Mouse (Mus musculus) ES-Bruce4 (cell line): ENCODE results near the gene Secisbp2.

Source experiments
- CTCF ChIP-seq: IDR thresholded peaks from one replicate; pipeline ENCODE4 v1.8.1; 2011; ENCODE audit warnings: low read depth, low read length
- EP300 ChIP-seq: IDR thresholded peaks from 2 replicates; pipeline ENCODE4 v1.6.1; 2011; ENCODE audit warnings: low read depth, low read length; ENCODE audit not compliant: insufficient read depth
- POLR2A ChIP-seq: IDR thresholded peaks from one replicate; pipeline ENCODE4 v1.8.1; 2011; ENCODE audit warnings: low read length; ENCODE audit not compliant: insufficient read depth

DNA sequence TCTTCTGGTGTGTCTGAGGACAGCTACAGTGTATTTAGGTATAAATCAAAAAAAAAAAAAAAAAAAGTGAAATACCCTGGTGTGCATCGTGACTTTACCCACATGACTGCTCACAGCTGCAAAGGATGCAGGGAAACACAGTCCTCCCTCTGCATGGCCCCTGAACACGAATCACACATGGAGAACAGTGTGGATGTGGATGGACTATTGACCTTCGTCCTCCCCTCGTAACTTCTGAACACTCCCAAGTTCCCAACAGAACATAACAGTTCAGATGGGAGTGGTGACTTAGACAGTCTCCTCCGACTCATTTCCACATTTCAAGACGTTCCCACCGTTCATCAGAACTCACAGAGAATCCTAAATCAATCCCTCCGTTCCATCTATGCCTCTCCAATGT, 48.7 kb upstream of the Secisbp2 start:
- TF ChIP-seq CTCF: no peak
- TF ChIP-seq POLR2A: no peak
- no peak for TF ChIP-seq EP300
